Mouse (Mus musculus) limb, embryonic 13.5 days (tissue): ENCODE measurements around the gene Sytl3. TPM values are rescaled to one million over a fixed set of nuclear protein-coding genes. Genes with fewer than 3 reads are reported as not detected.

Source experiments
- ATAC-seq: fragments of 200-750 bp; cut with Nextera tagmentation; 2 replicates; pipeline ENCODE4 v1.8.0; 2017; ENCODE audit warnings: low read depth, moderate number of reproducible peaks, moderate TSS enrichment; ENCODE audit not compliant: low FRiP score
- H3K27ac ChIP-seq: fragments of 300-500 bp; sonication (generic); 2 replicates; pipeline ENCODE4 v1.5.1; 2015; ENCODE audit warnings: inconsistent platforms, mild to moderate bottlenecking, moderate library complexity
- H3K27me3 ChIP-seq: fragments of 300-500 bp; sonication (generic); 2 replicates; pipeline ENCODE4 v1.6.1; 2015; ENCODE audit warnings: mild to moderate bottlenecking, inconsistent platforms
- H3K36me3 ChIP-seq: fragments of 300-500 bp; sonication (generic); 2 replicates; pipeline ENCODE4 v1.6.1; 2015; ENCODE audit warnings: inconsistent platforms, mild to moderate bottlenecking, moderate library complexity
- H3K4me1 ChIP-seq: fragments of 300-500 bp; sonication (generic); 2 replicates; pipeline ENCODE4 v1.6.1; 2015; ENCODE audit warnings: inconsistent platforms
- H3K4me2 ChIP-seq: fragments of 300-500 bp; sonication (generic); replicated peaks from 2 replicates; pipeline ENCODE4 v1.6.1; 2015; ENCODE audit warnings: inconsistent platforms, mild to moderate bottlenecking, moderate library complexity
- H3K4me3 ChIP-seq: fragments of 300-500 bp; sonication (generic); 2 replicates; pipeline ENCODE4 v1.5.1; 2015; ENCODE audit warnings: moderate library complexity, mild to moderate bottlenecking, inconsistent platforms
- H3K9ac ChIP-seq: fragments of 300-500 bp; sonication (generic); 2 replicates; pipeline ENCODE4 v1.6.1; 2015; ENCODE audit warnings: mild to moderate bottlenecking, inconsistent platforms
- H3K9me3 ChIP-seq: fragments of 300-500 bp; sonication (generic); 2 replicates; pipeline ENCODE4 v1.6.1; 2016; ENCODE audit warnings: inconsistent platforms
- WGBS: fragments of 180-500 bp; shearing (Covaris S2); methylation state at CpG from one replicate; pipeline ENCODE4 v1.1.7; 2015; 5-methylcytosine and 5-hydroxymethylcytosine counted together
- polyA plus RNA-seq: library from polyadenylated mRNA; unstranded; fragments of >200 nt; fragmentation: Nextera tagmentation; extraction: Ambion mirVana; gene quantifications from 2 replicates; pipeline ENCODE4 v1.2.1, GENCODE M21; 2015

The Sytl3 gene
- polyA plus RNA-seq, 1 experiment from 2014 or later, result not detected

GRCm38 (mm10) chr17:6780521-6781115 lies 121.7 kb downstream of the Sytl3 start:
- Histone ChIP-seq H3K9me3 (no peaks in the 10 kb centered on the region), H3K4me1 (peaks cover 54% of the 10 kb centered on the region), H3K9ac (no peak overlapping the region), H3K36me3 (no peaks in the 10 kb centered on the region), H3K4me3 (peak overlapping the region; percentile 76; the same call in 1 of the 2 replicates), H3K27me3 (peaks cover 22% of the 10 kb centered on the region), H3K27ac (no peak overlapping the region), H3K4me2 (peak overlapping the region; percentile 74)
- WGBS, result 53% methylated on average over 4 of the region's 4 CpGs
- no peak for ATAC-seq

- ATAC-seq, result no peak
- WGBS, result 60% methylated on average over 6 of the region's 6 CpGs
- H3K4me2 ChIP-seq, result peak overlapping the region; percentile 74
Observed at GRCm38 (mm10) chr17:6781273-6781672, 122.4 kb downstream of the Sytl3 start.

DNA sequence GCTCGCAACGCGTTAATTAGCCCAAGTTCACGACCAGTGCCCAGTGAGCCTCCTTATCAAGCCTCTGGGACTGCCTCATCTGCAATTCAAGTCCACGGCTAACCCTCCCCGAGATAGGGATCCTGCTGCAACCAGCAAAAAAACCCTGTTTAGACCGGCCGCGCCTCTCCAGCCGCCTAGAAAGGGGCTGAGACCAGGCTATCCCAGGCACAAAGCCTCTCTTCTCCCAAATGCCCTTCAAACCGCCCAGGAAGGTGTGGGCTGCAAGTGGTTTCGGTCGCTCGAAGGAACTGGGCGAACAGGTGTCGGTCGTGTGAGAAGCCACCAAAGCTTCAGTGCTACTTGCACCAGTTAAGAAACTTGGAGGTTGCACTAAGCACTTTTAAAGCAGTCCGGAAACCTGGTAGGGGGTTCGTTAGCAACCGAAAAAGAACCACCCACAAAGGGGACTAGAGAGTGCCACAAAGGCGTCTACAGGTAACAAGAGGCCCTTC lies 123.2 kb downstream of the Sytl3 start:
- Histone ChIP-seq H3K27me3 (peaks cover 22% of the 10 kb centered on the region), H3K27ac (0 out of 2 replicates have a peak overlapping the region, but pooled peaks have one; percentile 88), H3K36me3 (no peaks in the 10 kb centered on the region), H3K4me3 (peak overlapping the region; percentile 76), H3K4me2 (peak overlapping the region; percentile 74), H3K9me3 (no peaks in the 10 kb centered on the region), H3K9ac (peak overlapping the region; percentile 78), H3K4me1 (peaks cover 40% of the 10 kb centered on the region)
- WGBS, result under 1% methylated on average over 21 of the region's 21 CpGs
- 0 out of 2 replicates have a peak, but pooled peaks have one; percentile 2 for ATAC-seq

More at GRCm38 (mm10) chr17:6781273-6781672, 122.4 kb downstream of the Sytl3 start:
- H3K9ac ChIP-seq, result no peak overlapping the region
- H3K4me1 ChIP-seq, result peaks cover 48% of the 10 kb centered on the region
- no peak overlapping the region for H3K27ac ChIP-seq
- peaks cover 22% of the 10 kb centered on the region for H3K27me3 ChIP-seq
- no peaks in the 10 kb centered on the region for H3K36me3 ChIP-seq
- H3K4me3 ChIP-seq, result peak overlapping the region; percentile 76
- H3K9me3 ChIP-seq, result no peaks in the 10 kb centered on the region

- ATAC-seq, result peak; percentile 76
- Histone ChIP-seq H3K9me3 (no peaks in the 10 kb centered on the region), H3K27ac (peak within 1 kb of the TSS; percentile 88), H3K27me3 (peaks cover 22% of the 10 kb centered on the region), H3K9ac (peak within 1 kb of the TSS; percentile 78), H3K4me3 (peak within 1 kb of the TSS; percentile 76), H3K4me2 (peak within 1 kb of the TSS; percentile 74), H3K36me3 (no peaks in the 10 kb centered on the region), H3K4me1 (peaks cover 37% of the 10 kb centered on the region)
- under 1% methylated on average over 52 of the region's 52 CpGs for WGBS
Observed at GRCm38 (mm10) chr17:6782611-6783005, 123.7 kb downstream of the Sytl3 start, which contains the start of gene Ezr. Ezr (minus strand) TSS chr17:6782784.

DNA sequence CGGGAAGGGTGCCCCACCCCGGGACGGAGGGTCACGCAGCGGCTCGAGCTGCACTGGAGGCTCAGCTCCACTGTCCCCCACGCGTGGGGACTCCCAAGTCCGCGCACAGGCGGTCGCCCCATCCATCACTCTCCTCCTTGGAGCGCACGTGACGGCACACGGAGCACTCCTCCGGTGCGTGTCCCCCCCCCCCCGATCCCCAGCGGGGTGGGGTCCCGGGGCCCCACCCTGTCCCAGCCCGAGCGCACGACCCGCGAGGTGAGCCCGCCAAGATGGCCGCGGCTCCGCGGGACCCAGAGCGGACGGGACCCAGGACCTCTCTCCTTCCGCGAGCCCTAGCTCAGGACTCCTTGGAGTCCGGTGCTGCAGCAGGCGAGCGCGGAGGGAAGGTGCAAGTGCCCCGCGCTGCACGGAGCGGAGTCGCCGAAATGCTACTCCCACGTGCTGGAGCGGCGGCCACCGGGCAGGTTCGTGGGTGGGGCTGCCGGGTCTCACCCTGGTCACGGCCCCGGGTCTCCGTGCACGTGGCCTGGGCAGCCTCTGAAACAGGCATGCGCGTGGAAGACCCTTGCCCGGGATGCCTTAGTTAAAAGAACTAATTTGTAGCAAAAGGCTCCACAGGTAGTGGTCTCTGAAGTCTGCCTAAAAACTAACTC lies 124.2 kb downstream of the Sytl3 start:
- peak overlapping the region; percentile 74 for H3K4me2 ChIP-seq
- H3K27me3 ChIP-seq, result peaks cover 22% of the 10 kb centered on the region
- no peaks in the 10 kb centered on the region for H3K36me3 ChIP-seq
- H3K4me3 ChIP-seq, result peak overlapping the region; percentile 76
- peak overlapping the region; percentile 88 for H3K27ac ChIP-seq
- peak; percentile 80 for ATAC-seq
- no peaks in the 10 kb centered on the region for H3K9me3 ChIP-seq
- peaks cover 32% of the 10 kb centered on the region for H3K4me1 ChIP-seq
- under 1% methylated on average over 45 of the region's 58 CpGs for WGBS
- H3K9ac ChIP-seq, result peak overlapping the region; percentile 78

- Histone ChIP-seq H3K4me2 (peak overlapping the region; percentile 74), H3K9me3 (no peaks in the 10 kb centered on the region), H3K27me3 (peaks cover 22% of the 10 kb centered on the region), H3K4me3 (peak overlapping the region; percentile 76), H3K4me1 (peaks cover 29% of the 10 kb centered on the region), H3K36me3 (no peaks in the 10 kb centered on the region), H3K27ac (no peak overlapping the region), H3K9ac (no peak overlapping the region)
- WGBS, result 52% methylated on average over 10 of the region's 10 CpGs
- ATAC-seq, result no peak
Observed at GRCm38 (mm10) chr17:6783756-6784357, 125.0 kb downstream of the Sytl3 start.

DNA sequence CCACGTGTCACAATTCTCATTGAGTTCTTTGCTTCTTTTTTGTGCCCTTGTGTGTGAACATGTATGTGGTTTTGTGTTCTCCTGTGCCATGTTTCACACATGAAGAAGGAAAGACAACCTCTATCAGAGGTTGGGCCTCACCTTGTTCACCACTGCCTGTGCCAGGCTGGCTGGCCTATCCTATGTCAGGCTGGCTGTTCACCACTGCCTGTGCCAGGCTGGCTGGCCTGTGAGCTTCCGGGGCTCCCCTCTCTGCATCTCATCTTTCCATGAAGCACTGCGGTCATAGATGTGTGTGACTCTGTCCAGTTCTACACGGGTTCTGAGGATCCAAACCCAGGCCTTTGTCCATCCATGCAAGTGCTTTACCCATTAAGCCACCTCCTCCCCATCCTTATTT lies 128.3 kb downstream of the Sytl3 start:
- no peaks in the 10 kb centered on the region; the same call in none of the 2 replicates for H3K27me3 ChIP-seq
- H3K4me2 ChIP-seq, result no peak overlapping the region
- no peaks in the 10 kb centered on the region for H3K36me3 ChIP-seq
- no peak overlapping the region for H3K27ac ChIP-seq
- WGBS, result 85% methylated on average over 4 of the region's 4 CpGs
- ATAC-seq, result no peak
- no peaks in the 10 kb centered on the region for H3K9me3 ChIP-seq
- peaks cover 1% of the 10 kb centered on the region; the same call in 1 of the 2 replicates for H3K4me1 ChIP-seq
- no peak overlapping the region for H3K4me3 ChIP-seq
- no peak overlapping the region for H3K9ac ChIP-seq

Other genes with a start within 250 kb of the Sytl3 start
- 478 and 527 TPM in 2 replicates for gene Dynlt1b, start 229.0 kb upstream of the Sytl3 start, polyA plus RNA-seq
- 58.3 and 62.3 TPM in 2 replicates for gene Dynlt1c, start 57.4 kb upstream of the Sytl3 start, polyA plus RNA-seq
- gene Dynlt1f, start 3.2 kb upstream of the Sytl3 start, polyA plus RNA-seq, result 255 and 264 TPM in 2 replicates
- 47.5 and 51.9 TPM in 2 replicates for gene Ezr, start 123.7 kb downstream of the Sytl3 start, polyA plus RNA-seq